Comparison of ENCODE assay signal across 8 mouse cellular contexts in the genomic region with DNA sequence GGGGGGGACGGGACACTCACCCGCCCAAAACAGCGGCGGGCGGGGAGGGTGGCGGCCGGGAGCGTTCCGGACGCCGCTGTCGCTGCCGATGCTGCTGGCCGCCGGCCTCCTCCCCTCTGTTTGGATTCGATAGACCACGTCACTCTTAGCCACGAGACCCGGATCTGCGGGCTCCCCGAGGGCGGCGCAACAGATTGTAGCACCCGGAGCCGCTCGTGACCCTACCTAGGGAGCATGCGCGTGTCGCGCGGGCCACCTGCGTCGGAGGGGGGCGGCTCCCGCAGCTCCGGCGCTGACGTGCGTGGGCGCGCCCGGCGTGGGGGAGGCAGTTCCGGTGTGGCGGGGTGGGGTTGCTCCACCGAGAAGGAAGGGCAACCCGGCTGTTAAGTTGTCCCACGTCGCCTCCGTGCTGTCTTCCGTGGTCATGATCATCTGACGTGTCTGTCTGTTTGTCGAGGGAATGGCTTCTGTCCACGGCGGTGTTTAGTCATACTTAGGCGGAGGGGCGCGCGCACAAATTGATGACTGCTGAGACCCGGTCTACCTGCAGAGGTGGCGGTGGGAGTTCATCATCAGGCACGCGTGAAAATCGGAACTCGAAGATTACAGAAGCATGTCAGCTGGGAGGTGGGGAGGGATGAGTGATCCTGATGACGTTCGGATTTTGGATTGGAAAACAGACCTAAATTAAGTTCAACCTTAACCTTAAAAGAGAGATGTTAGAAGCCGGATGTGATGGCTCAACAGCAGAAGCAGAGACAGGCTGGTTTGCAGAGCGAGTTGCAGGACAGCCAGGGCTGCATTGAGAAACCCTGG. TPM values are rescaled to one million over a fixed set of nuclear protein-coding genes. Genes with fewer than 3 reads are reported as not detected.
DNase-seq lines count a peak whose midpoint lies in the region; ATAC-seq lines count a peak whose summit lies in the region.

Gene Gm43552, minus strand, starts transcription at position 118 of the 816 bp plus-strand sequence.

- H3K4me1 ChIP-seq in hindbrain, embryonic 15.5 days (replicated peaks), result peaks cover 30% of the 10 kb centered on the region

- DNase-seq in WW6 (ENCODE audit: low read depth, low spot score), result peak; percentile 75
- DNase-seq in cerebellum, postnatal 36 days, result peak; percentile 95 to 97
- peak; percentile 96 to 97 for DNase-seq in frontal cortex, postnatal 36 days (ENCODE audit: low spot score in 2 of 2)
- DNase-seq in left cerebral cortex, adult 11 months (ENCODE audit: low spot score), result peak; percentile 93
- DNase-seq in lung, postnatal 36 days, result peak; percentile 98
- DNase-seq in retina, embryonic 14.5 days (ENCODE audit: low spot score), result peak; percentile 89
- DNase-seq in thymus, postnatal 36 days, result peak; percentile 95 to 97

- H3K9me3 ChIP-seq in hindbrain, embryonic 15.5 days, result no peaks in the 10 kb centered on the region

- peak; percentile 97 for ATAC-seq in hindbrain, embryonic 15.5 days (ENCODE audit: low FRiP score, low read depth)

- H3K36me3 ChIP-seq in hindbrain, embryonic 15.5 days, result no peaks in the 10 kb centered on the region

- H3K9ac ChIP-seq in hindbrain, embryonic 15.5 days, result peak within 1 kb of the TSS; percentile 94

- H3K4me3 ChIP-seq in hindbrain, embryonic 15.5 days, result peak within 1 kb of the TSS; percentile 86

- peak within 1 kb of the TSS; percentile 69 for H3K4me2 ChIP-seq in hindbrain, embryonic 15.5 days

- WGBS in hindbrain, embryonic 15.5 days, result under 1% methylated on average over 64 of the region's 69 CpGs

- peak within 1 kb of the TSS; percentile 96 for H3K27ac ChIP-seq in hindbrain, embryonic 15.5 days (replicated peaks)

- H3K27me3 ChIP-seq in hindbrain, embryonic 15.5 days, result no peaks in the 10 kb centered on the region

RNA-seq across cellular contexts. Expression of gene Gm43552, which starts in this region (rescaled TPM):
- polyA plus RNA-seq in hindbrain, embryonic 15.5 days (2015; fragmentation: Nextera tagmentation; extraction: Ambion mirVana), result not detected in 2 replicates

Comparison
In these comparisons a context has a peak if more than half of its experiments do, and no peak if none do; other contexts are left out.
1. Peak in every context shown above with its lines: DNase-seq, ATAC-seq, H3K4me3 ChIP-seq and H3K27ac ChIP-seq.
2. Peak in ATAC-seq, H3K4me3 ChIP-seq, H3K27ac ChIP-seq, H3K9ac ChIP-seq and H3K4me2 ChIP-seq in hindbrain, embryonic 15.5 days; RNA of the gene not detected or under 1 TPM.